Mouse (Mus musculus) neural tube, embryonic 10.5 days (tissue): ENCODE measurements at regions not wholly inside any gene's neighbourhood (a gene's known extent, or its start where the extent isn't known, plus 50 kb on each side); places are given as distances from the start of the nearest gene placed in this dataset.

ENCODE experiments used
- DNase-seq: peaks from one replicate; pipeline ENCODE4 v3.0.0-alpha.2; 2017; ENCODE audit warnings: low spot score; ENCODE audit errors: extremely low spot score

GRCm38 (mm10) chr12:68879425-68879824 lies 279.6 kb downstream of the Rps29 start:
- DNase-seq: no peak

GRCm38 (mm10) chr12:68871259-68871658 lies 287.7 kb downstream of the Rps29 start:
- no peak for DNase-seq

- no peak for DNase-seq
Observed at GRCm38 (mm10) chr12:68862991-68863356, 296.0 kb downstream of the Rps29 start.

- DNase-seq: no peak
Observed at GRCm38 (mm10) chr12:68862313-68862990, 296.5 kb downstream of the Rps29 start.

- no peak for DNase-seq
Observed at GRCm38 (mm10) chr12:68860332-68860731, 298.7 kb downstream of the Rps29 start.

GRCm38 (mm10) chr12:68849616-68850140 lies 309.3 kb downstream of the Rps29 start:
- no peak for DNase-seq

- DNase-seq: no peak
Observed at GRCm38 (mm10) chr12:68840815-68841214, 318.2 kb downstream of the Rps29 start.

GRCm38 (mm10) chr12:68840156-68840555 lies 318.8 kb downstream of the Rps29 start:
- no peak for DNase-seq

- DNase-seq: no peak
Observed at GRCm38 (mm10) chr12:68836023-68836422, 323.0 kb downstream of the Rps29 start.

- no peak for DNase-seq
Observed at GRCm38 (mm10) chr12:68833914-68834313, 325.1 kb downstream of the Rps29 start.

- no peak for DNase-seq
Observed at GRCm38 (mm10) chr12:68829404-68829803, 329.6 kb downstream of the Rps29 start.

- DNase-seq: no peak
Observed at GRCm38 (mm10) chr12:68827549-68828249, 331.3 kb downstream of the Rps29 start.

GRCm38 (mm10) chr12:68794396-68794795 lies 364.6 kb downstream of the Rps29 start:
- DNase-seq: no peak

GRCm38 (mm10) chr12:68783636-68784035 lies 375.4 kb downstream of the Rps29 start:
- no peak for DNase-seq

GRCm38 (mm10) chr12:68775503-68775902 lies 383.5 kb downstream of the Rps29 start:
- DNase-seq: no peak

- no peak for DNase-seq
Observed at GRCm38 (mm10) chr12:68774800-68775199, 384.2 kb downstream of the Rps29 start.

GRCm38 (mm10) chr12:68758263-68759020 lies 400.5 kb downstream of the Rps29 start:
- DNase-seq: no peak

- no peak for DNase-seq
Observed at GRCm38 (mm10) chr12:68728882-68729281, 430.1 kb downstream of the Rps29 start.

GRCm38 (mm10) chr12:68718946-68719345 lies 440.0 kb downstream of the Rps29 start:
- no peak for DNase-seq

GRCm38 (mm10) chr12:68694275-68695267 lies 464.4 kb downstream of the Rps29 start:
- DNase-seq: no peak

GRCm38 (mm10) chr12:68688262-68688661 lies 470.7 kb downstream of the Rps29 start:
- DNase-seq: no peak
